Mouse (Mus musculus): Measurements from ENCODE around the gene Crocc2.

The Crocc2 gene

GRCm38 (mm10) chr1:93168295-93168775 lies at the start of gene Crocc2:
Gene Crocc2, plus strand, starts transcription at chr1:93168725.
- DNase-seq (ENCODE audit: low spot score in 2 of 2): no peak

- no peak for DNase-seq (ENCODE audit: low spot score in 2 of 2)
Measured at GRCm38 (mm10) chr1:93118816-93119215, 49.7 kb upstream of the Crocc2 start.

DNA sequence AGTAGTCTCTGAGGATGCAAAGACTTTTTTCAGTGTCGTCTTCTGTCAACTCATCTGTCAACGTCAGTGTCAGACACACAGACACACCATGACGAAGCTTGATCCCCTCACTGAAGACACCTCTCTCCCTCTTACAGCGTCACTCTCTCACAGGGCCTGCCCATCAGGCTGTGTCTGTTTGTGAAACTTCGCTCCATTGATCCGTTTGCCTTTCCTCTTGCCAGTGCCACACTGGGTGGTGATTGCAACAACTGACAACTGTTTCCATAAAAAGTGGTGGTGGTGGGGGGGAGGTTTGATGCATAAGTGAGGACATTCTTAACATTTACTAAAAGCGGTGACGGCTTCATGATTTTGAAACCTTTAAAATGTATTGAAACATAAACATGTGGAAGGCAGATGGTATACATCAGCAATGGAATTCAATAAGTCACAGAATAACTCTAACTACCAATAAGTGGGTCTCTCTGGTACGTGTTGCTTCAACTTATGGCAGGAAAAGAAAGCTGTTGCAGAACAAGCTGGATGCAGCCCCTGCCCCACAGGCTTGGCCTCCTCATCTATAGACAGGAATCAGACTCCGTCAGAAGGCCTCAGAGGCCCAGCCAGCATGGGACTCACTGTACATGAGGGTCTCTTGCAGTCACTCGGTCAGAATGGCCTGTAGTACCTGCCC lies 45.2 kb upstream of the Crocc2 start:
- DNase-seq (ENCODE audit: low spot score in 2 of 2): no peak

DNA sequence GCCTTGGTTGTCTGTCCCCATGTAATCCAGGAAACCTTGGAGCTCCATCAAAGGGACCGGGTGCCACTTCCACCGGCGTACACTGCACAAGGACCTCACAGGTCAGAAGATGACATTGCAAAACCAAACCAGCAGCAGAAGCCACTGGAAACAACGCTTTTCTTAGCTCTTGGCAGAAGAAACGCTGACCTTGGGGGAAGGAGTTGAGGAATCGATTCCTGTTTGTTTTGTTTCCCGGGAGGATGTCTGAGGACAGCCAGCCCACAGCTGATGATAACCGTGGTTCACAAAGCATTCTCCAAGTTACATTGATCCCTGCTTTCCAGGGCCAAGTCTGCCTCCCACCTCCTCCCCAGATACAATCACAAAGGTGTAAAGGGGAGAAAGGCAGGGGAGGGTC lies 44.5 kb upstream of the Crocc2 start:
- no peak for DNase-seq (ENCODE audit: low spot score in 2 of 2)

- no peak for DNase-seq (ENCODE audit: low spot score in 2 of 2)
Measured at GRCm38 (mm10) chr1:93125256-93125655, 43.3 kb upstream of the Crocc2 start.

- no peak for DNase-seq (ENCODE audit: low spot score in 2 of 2)
Measured at GRCm38 (mm10) chr1:93128209-93128608, 40.3 kb upstream of the Crocc2 start.

DNA sequence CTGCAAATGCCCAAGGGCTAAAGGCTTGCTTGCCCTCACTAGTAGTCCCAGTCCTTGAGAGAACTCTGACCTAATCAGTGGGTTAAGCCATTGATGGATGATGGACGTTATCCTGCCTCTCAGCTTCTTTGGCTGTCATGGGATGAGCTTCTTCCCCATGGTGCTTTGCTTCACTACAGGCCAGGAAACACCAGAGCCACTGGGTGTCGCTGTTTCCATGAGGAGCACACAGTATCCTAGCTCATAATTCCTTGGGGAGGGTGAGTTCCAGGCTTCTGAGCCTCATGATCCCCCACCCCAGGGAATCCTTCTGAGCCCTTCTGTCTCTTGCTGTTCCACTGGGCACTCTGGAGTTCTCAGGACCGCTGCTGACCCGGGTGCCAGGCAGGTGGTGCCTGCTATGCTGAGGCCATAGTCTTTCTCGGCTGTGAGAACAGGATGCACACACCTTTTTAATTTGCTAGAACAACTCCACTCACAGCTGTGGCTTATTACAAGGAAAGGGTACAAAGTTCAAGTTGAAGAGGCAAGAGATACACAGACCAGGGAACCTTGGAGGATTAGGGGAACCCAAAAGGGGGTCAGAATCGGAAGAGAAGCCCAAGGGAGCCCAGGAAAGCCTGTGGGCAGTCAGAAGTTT lies 39.7 kb upstream of the Crocc2 start:
- peak in 1 of 2 experiments; percentile 32 for DNase-seq (ENCODE audit: low spot score in 2 of 2)

GRCm38 (mm10) chr1:93130242-93130983 lies 38.1 kb upstream of the Crocc2 start:
- DNase-seq (ENCODE audit: low spot score in 2 of 2): no peak

DNA sequence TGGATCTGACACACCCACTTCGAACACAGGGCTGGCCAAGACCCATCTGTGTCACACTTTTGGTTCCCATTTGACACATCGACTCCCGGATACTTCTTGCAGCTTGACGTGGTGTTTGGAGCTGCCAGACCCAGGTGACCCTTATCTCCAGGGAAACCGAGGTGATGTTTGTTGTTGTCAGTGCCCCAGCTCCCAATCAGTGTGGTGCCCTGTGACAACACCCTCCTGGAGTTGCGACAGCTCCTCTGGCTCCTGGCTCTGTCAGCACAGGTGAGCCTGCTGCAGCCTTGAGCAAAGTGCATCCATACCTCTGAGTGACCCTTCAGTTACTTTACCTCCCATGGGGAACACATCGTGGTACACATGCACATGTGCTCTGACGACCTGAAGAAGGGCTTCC lies 35.8 kb upstream of the Crocc2 start:
- DNase-seq (ENCODE audit: low spot score in 2 of 2): no peak

- DNase-seq (ENCODE audit: low spot score in 2 of 2): no peak
Measured at GRCm38 (mm10) chr1:93135036-93135526, 33.4 kb upstream of the Crocc2 start, which contains the start of gene Agxt. Gene Agxt, plus strand, starts transcription at chr1:93135240.

DNA sequence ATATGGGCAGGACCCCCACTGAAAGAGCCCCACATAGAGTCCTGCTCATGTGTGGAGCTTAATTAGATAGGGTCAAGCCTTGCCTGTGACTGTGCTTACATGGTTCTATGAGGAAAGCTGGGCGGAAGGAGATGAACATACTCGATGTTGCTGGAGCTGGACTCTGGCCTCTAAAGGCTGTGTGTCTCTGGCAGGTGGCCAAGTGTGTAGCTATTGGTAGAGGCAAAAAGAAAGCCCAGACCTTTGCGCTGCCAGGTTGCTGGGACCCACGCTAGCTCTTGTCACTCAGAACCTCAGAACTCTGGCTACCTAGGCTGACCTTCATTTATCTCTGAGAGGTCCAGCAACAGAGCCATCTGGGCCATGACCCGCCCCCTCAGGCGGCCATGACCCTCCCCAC lies 30.0 kb upstream of the Crocc2 start:
- DNase-seq (ENCODE audit: low spot score in 2 of 2): no peak

DNA sequence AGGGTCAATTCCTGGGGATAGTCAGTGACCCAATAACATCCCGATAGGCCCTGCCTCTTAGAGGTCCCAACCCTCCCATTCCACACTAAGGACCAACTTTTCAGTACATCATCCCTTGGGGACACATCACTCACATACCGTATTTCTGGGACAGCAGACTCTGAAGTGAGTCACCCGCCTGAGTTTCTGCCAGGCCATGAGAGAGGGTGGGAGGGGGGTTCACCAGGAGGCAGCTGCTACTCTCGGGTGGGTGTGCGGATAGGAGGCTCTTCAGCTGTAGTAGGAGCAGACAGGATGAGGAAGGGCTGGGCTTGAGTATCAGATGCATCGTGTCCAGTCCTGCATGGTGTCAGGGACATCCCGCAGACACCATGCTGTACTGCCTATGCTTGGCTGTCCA lies 28.8 kb upstream of the Crocc2 start:
- DNase-seq (ENCODE audit: low spot score in 2 of 2): no peak

DNA sequence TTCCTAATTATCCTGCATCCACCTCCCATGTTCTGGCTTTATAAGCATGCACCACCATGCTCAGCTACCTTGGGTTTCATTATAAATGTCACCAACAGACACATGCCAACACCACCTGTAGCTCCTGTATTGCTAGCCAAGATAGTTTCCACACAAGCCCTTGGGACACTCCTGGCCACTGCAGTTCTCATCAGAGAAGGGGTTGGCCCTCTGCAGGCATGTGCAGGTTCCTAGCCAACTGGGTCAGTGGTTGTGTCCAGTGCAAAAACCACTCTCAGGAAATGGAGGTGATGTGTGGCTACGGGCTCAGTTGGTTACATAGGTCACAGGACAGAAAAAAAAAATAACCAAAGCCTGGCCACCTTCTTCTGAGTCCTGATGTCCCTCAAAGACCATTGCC lies 25.7 kb upstream of the Crocc2 start:
- no peak for DNase-seq (ENCODE audit: low spot score in 2 of 2)

DNA sequence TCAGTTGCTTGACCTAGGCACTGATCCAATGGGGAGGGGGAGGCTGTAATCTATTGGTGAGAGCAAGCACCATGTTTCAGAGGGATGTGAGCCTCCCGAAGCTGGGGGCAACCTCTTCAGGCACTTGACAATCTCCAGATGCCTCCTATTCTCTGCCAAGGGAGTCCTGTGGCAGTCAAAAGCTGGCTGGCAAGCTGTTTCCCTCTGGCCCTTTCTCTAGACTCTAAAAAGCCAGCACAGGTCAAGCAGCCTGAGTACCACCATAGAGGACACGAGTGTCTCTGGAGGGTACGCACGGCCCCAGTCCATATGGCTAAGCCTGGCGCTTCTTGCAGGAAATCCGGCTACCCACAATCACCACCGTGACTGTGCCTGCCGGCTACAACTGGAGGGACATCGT lies 24.3 kb upstream of the Crocc2 start:
- no peak for DNase-seq (ENCODE audit: low spot score in 2 of 2)

DNA sequence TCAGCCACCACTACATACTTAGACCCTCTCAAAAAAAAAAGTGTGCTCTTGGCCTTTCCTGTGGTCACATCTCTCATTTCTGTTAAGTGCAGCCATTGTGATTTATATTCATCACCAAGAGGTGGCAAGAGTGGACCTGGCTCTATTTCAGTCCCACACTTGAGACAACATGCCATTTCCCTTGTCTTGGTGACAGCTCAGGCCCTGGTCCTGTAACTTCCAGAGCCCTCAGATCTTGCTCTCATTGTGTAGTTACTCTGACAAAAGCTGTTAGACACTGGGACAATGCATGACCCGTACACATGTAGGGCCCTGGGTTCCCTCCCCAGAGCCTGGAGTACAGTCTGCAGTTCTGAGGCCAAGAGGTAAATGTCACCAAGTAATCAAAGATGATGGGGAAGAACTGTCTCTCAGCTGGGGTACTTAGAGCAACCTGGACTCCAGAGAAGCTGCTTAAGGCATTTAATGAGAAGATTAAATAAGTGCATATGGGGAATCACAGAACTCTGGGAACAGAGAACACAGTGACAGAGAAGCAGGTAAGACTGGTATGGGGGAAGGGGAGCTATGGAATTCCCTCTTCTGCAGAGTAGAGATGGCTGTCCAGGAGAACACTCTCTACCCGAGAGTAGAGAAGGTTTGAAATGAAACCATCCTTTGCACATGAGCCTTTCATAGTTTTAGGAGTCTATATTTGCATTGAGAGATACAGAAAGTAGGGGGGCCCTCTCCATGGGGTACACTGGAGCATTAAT lies 17.4 kb upstream of the Crocc2 start:
- no peak for DNase-seq (ENCODE audit: low spot score in 2 of 2)

- no peak for DNase-seq (ENCODE audit: low spot score in 2 of 2)
Measured at GRCm38 (mm10) chr1:93157566-93157965, 11.0 kb upstream of the Crocc2 start.

DNA sequence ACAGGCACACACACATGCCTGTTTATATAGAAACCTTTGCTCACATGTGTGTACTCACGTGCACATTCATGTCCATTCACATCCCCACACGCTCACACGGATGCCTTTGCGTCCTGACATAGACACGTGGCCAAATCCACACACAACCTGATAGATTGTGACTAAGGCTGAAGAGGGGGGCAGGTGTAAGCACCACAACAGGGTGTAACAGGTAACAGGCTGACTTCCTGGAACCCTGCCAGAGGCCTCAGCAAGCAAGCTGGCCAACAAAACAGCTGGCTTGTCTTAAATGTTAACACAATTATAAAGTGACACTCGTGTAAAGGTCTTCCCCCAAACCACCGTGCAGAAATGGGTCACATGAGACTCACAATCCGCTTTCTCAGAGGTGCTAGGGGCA lies 9.6 kb upstream of the Crocc2 start:
- DNase-seq (ENCODE audit: low spot score in 2 of 2): no peak

- no peak for DNase-seq (ENCODE audit: low spot score in 2 of 2)
Measured at GRCm38 (mm10) chr1:93159566-93160500, 8.7 kb upstream of the Crocc2 start.

DNA sequence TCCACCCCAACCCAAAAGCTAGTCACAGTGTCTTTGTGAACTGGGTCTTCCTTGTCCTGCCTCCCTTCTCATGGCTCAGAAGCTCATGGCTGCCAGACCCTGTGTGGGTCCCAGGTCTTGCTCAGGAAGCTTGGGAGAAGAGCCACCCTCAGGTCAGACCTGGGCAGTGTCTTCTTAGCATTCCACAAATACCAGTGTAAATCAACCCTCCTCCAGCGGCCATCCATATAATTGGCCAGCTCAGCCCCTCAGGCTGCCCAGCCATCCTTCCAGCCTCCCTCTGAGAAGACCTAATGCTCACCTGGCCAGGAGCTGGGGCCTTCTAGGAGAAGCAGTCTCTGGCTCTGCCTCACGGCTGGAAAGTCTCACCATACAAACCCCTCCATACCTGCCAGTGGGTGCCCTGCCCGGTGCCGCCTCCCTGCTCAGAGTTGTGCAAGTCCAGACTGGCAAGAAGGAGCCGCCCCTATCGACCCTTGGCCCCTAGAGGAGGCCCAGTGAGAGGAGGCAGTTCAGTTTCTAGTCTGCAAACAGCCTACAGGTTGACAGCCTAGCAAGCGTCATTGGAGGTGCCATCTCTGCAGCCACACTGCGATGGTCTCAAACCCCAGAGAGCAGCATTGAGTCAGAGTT lies 7.9 kb upstream of the Crocc2 start, which contains the start of gene 2310007B03Rik:
TSS of gene 2310007B03Rik (minus strand) at position 448 of the 633 bp plus-strand sequence.
- DNase-seq (ENCODE audit: low spot score in 2 of 2): no peak

- DNase-seq (ENCODE audit: low spot score in 2 of 2): no peak
Measured at GRCm38 (mm10) chr1:93161350-93161749, 7.2 kb upstream of the Crocc2 start.

Measured in spleen, postnatal 10 days (tissue).